Mouse (Mus musculus) 3T3-L1 (cell line): Measurements from ENCODE around the gene Pax7.

Experiments
- DNase-seq: peaks from one replicate; pipeline ENCODE4 v3.0.0-alpha.2; 2015; ENCODE audit warnings: low read depth, low spot score

Gene Pax7

DNA sequence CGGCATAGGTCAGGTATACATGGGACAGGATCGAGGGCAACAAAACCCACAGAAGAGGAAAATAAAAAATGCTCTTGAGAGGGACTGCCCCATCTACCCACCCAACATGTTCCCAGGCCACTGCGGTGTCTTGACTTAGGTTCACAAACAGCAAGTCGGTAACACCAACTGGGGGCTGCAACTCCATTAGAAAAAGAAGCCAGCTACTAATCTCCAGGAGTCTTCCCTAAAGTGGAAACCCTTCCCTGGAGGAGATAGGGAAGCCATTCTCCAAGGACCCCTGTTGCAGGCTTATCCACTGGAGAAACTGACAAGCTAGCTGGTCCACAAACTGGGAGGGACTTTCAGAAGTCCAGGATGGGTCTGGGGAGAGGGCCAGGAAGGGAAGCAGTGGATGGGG, 21.4 kb downstream of the Pax7 start:
- DNase-seq: no peak

DNA sequence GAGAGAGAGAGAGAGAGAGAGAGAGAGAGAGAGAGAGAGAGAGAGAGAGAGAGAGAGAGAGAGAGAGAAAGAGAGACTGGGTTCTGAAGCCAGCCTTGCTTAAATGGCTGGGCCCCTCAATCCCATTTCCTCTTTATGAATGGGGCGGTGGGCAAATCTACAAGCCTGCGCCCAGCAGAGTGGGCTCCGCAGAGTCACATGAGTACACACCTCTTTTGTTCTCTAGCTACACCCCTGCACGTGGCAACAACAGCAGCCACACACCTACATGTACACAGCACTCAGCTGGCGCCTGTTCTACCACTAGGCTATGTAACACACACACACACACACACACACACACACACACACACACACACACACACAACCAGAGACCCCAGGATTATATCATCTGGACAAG, 21.9 kb downstream of the Pax7 start:
- no peak for DNase-seq

DNA sequence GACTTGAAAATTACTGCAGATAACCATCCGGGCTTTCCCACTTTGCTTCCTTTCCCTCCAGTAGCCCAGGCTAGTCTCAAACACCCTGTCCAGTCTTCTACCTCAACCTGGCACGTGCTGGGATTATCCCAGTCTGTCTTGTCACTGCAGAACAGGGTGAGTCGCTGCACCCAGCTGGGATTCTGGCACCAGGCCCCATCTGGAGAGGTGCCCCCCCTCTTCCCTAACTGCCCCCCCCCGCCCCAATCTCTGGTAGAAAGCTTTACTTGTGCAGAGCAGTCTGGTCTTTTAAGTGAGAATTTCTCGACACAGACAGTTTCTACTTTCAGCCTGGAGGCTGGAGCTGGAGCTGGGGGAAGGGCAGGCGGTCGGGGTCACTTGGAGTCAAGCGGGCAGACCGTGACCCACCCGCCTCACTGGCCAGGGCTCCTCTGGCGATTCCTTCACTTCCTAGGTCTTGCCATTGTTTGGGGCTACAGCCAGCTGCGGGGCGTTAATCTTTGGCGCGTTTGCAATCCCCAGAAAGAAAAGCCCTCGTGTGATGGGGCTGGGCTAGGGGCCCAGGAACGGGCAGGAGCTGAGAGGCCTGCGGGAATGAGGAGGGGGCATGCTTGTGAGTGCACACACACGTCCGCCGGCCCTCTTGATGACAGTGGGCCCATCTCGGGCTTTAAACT, 22.4 kb downstream of the Pax7 start:
- DNase-seq: no peak

DNA sequence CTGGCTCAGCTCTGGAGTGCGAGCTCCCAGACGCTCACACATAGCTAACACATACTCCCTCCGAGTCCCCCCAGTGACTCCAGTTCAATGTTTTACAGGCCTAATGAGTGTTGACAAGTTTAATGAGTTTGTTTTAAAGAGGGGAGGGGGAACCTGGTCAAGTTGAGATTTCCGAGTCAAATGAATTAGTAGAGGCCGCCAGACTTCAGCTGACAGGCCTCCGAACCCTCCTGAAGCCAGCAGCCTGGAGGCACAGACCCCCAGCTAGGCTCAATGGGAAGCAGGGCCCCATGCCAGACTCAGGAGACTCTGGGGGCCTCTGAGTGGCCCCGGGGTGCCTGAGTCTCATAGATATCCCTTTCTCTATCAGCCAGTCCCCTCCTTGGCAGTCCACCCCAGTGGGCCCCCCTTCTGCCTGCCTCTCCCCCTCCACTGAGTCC, 23.9 kb downstream of the Pax7 start:
- no peak for DNase-seq

DNA sequence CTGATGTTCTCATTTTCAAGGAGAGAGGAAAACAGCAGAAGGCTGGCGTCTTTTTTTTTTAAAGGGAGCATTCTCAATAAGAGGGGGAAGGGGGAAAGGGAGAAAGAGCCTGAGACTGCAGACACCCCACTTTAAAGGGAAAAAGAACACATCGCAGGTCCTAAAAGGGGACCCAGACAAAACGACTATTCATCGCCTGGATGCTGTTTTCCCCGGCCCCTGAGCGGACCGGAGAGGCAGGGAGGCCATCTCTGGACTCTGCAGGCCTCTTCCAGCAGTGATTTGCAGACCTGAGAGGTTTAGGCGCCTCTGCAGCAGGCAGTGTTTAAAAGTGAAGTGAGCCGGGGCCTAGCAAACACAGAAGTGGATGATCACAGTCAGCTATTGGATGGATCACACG, 25.5 kb downstream of the Pax7 start:
- DNase-seq: no peak

- DNase-seq: no peak
Measured at GRCm38 (mm10) chr4:139807191-139807808, 26.0 kb downstream of the Pax7 start.

DNA sequence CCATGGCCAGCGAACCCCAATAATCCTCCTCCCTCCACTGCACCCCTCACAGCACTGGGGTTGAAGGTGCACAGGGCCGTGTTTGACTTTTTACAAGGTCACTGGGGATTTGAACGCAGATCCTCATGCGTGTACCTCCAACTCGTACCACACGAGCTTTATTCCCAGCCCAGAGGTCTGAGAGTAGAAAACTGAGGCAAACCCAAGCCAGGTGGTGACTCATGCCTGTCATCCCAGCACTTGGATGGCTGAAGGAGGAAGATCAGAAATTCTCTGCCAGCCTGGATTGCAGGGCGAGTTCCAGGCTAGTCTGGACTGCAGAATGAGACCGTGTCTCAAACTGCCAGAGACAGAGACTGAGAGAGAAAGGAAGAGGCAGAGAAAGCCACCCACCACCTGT, 28.4 kb downstream of the Pax7 start:
- peak; percentile 29 for DNase-seq

DNA sequence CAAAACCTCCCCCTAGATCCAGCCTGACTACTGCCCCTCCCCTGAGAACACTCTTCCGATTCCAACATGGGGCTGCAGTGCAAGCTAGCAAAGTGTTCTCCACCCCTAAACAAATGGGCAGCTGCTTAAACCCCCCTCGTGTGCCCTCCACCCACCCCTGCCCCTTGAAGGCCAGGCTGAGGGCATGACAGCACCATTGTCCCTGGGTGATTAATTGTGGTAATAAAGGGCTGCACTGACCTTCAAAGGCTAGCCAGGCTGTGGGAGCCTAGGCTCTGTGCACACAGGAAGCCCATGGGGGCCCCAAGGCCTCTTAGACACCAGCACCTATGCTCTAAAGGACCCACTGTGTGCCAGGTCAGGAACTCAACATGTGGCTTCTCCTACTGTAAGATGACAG, 29.3 kb downstream of the Pax7 start:
- no peak for DNase-seq

- DNase-seq: peak; percentile 5
Measured at GRCm38 (mm10) chr4:139799436-139800100, 33.8 kb downstream of the Pax7 start.

GRCm38 (mm10) chr4:139797344-139797743, 36.0 kb downstream of the Pax7 start:
- DNase-seq: peak; percentile 7

GRCm38 (mm10) chr4:139796115-139796514, 37.2 kb downstream of the Pax7 start:
- no peak for DNase-seq

DNA sequence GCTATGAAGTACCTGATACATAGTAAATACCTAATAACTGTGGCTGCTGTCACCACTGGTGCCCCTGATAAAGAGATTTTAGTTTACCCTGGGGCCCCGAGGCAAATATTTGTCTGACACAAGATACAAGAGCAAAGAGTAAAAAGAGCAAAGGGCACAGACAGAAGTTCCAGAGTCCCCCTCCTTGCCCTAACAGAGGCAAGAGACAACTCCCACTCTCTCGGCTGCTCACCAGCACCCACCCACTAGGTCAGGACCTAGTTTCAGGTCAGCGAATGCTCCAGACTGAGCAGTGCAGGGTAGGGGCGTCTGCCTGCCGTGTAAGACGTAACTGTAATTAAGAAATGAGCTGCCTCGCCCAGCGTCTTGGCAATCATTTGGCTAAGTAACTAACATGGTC, 42.2 kb downstream of the Pax7 start:
- DNase-seq: no peak

- peak; percentile 29 for DNase-seq
Measured at GRCm38 (mm10) chr4:139789772-139790171, 43.6 kb downstream of the Pax7 start.

- DNase-seq: no peak
Measured at GRCm38 (mm10) chr4:139782926-139783467, 50.3 kb downstream of the Pax7 start.

DNA sequence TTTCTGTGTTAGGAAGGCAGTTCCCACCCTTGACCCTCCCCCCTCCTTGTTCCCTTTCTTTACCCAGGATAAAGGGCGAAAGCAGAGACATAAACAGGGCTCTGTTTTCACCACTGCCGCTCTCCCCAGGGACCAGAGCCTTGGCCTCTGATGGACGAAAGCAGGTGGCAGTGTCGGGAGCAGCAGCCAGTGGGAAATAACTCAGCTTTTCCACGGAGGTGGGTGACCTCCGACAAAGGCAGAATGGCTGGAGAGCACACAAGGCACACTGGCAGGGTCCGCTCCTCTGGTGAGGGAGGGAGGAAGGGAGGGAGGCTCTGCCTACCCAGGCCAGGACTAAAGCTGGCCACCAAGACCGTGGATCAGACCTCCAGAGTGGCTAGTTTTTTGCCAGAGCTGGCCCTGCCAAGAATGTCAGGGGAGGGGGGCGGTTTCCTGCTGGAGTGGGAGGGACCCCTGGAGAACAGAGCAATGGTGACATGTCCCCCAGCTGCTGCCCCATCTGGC, 62.1 kb downstream of the Pax7 start:
- DNase-seq: no peak

DNA sequence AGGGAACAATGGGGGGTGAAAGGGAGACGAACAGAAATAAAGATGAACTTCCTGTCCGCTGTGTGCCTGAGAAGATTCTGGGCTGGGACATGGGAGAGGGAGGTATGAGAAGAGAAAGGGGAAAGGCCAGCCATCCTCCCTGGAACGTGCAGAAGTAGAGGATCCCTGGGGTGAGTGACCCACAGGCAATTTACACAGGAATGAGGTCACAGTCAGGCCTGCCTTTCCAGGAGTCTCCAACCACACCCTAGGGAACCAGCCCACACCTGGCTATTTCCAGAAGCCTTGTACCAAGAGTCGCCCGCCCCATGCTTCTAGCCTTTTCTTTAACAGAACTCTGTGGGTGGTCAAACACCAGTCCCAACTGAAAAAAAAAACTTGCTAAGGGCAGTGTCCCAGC, 65.5 kb downstream of the Pax7 start:
- DNase-seq: no peak

DNA sequence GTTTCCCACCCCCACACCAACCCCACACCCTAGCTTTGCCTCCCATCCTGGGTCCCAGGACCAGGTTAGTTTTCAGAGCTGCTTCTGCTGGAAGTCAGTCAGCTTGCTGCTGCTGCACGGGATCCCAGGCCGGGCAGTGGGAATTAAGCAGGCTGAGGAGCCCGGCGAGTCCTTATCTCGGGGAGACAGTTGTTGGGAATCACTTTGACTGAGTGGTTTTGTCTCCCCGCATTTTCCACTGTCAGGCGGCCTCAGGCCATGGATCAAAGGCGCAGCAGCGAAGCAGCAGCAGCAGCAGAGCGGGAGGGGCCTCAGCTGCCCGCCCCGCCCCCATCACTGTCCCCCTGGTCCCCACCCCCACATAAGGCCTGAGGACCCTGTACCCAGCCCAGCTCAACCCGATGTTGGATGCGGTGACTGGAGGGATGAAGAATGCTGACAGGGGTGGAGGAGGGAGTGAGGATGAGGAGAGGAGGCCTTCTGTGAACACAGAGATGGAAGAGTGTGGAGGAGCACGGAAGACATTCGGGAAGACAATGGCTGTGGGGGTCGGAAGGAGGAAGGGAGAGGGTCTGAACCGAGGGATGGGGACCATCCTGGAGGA, 66.1 kb downstream of the Pax7 start:
- no peak for DNase-seq

GRCm38 (mm10) chr4:139761911-139762310, 71.4 kb downstream of the Pax7 start:
- DNase-seq: no peak

- no peak for DNase-seq
Measured at GRCm38 (mm10) chr4:139760736-139761135, 72.6 kb downstream of the Pax7 start.

DNA sequence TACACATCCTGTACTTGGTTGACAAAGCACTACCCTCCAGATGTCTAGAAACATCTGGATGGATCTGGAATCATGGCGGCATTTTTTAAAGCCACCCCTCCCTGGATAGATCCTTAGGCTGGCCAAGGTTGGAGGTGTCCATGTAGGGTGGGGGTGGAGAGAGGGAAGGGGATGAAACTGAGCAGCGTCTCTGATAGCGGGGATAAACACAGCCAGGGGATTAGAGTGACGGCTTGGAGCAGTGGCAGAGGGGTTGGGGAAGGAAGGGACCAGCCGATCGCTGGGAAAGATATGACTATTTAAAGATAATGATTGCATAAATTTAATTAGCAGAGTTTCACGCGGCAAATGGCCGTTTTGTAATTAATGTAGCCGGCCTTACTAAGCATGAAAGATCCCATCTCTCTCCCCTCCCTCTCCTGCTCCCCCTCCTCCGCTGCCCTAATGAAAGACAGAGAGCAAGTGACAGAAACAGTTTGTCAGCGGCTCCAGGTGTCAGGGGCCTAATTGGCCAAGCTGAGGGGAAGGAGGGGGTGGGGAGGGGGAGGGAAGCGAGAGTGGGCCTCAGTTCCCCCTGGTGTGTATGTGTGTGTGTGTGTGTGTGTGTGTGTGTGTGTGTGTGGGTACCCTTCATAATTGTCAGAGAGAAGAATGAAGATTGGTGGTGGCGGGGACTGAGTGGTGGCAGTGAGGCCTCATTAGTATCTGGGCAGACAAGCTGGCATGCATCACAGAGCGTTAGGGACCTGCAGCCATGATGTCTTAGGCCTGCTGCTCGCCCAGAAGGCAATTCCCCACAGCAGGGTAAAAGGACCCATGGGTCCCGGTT, 74.6 kb downstream of the Pax7 start:
- no peak for DNase-seq

DNA sequence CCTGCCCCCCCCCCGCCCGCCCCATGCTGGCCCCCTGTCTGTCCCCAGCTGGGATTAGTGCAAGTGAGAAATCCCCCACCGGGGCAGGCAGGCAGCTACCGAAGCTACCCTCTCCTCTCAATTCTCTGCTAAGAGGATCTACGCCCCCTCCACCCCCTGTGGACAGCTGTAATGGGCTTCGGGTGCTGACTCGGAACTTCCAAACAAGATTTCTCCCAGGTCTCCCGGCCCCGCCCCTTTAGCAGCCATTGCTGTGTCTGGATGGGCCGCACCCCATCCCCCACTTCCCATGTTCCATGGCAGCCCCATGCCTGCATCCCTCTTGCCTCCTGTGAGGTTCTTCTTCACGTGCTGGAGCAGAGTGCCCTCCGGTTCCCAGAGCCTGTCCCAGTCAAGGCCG, 76.4 kb downstream of the Pax7 start:
- no peak for DNase-seq
